Mouse (Mus musculus) E14TG2a.4 (cell line): ENCODE measurements at regions not wholly inside any gene's neighbourhood (a gene's known extent, or its start where the extent isn't known, plus 50 kb on each side); places are given as distances from the start of the nearest gene placed in this dataset.

Experiments
- CTCF ChIP-seq: conservative IDR thresholded peaks from 2 replicates; pipeline ENCODE4 v1.5.1; 2014; ENCODE audit warnings: low read length
- NANOG ChIP-seq: IDR thresholded peaks from 2 replicates; pipeline ENCODE4 v1.6.1; 2014; ENCODE audit warnings: borderline replicate concordance, low read length, mixed read lengths
- POU5F1 ChIP-seq: IDR thresholded peaks from 2 replicates; pipeline ENCODE4 v1.6.1; 2014; ENCODE audit warnings: low read length, borderline replicate concordance

DNA sequence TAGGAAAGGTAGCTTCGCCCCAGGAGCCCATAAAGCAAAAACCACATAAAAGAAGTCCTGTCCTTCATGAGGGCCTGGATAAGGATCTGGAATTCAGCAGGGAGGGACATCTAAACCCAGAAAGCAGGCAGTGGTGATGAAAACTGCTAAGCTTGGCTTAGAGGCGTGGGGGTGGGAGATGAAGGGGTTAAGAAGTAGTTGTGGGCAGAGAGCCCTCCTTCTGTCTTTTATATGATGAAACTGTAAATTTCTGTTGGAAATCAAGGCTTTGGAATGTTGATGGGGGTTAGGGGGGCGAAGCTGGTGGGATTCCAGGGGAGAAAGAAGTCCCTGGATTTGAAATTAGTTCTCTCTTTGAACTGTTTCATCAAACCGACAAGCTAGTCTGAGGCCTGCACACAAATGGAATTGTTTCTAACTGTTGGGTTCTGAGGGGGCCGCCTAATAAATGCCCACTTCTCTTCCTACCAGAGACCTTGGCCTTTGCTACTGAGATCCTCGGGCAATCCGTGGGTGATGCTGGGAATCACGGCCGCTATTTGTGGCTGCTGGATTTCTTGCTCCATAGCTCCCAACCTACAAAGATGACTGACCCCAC is 192.6 kb downstream of the 1500009L16Rik start:
- TF ChIP-seq CTCF (no peak), POU5F1 (no peak), NANOG (no peak)
